19 mouse cellular contexts compared by ENCODE assay signal in the genomic region with DNA sequence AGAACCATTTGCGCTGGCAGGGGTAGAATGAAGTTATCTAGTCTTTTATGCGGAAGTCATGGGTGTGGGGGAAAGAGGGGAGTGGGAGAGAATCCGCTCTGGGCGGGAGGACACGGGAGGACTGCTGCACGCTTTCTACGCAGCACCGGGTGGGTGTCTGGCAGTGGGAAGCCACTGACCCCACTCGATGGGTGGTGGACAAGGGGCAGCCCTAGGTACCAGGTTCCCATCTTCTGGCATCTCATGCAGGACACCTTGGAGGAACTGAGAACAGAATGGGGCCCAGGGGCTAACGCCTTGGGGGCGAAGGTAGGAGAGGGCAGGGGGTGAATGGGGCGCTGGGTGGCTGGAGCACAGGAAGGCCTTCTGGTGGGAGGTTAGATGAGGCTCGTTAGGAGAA.
A peak's percentile ranks its signal among the peaks of the same experiment; 100 is the strongest.
DNase-seq lines count a peak whose midpoint lies in the region; ATAC-seq and TF ChIP-seq lines count a peak whose summit lies in the region.
"Had no signal": no experiment of that assay in that cellular context is flagged by ENCODE, and none has a peak within 500 bp of the region (broad histone marks: within the 10 kb centered on the region; RNA-seq: fewer than 3 reads in every experiment).

No protein-coding gene starts in this region.

- no peak for TF ChIP-seq CTCF in layer of hippocampus, adult 2 months (conservative IDR thresholded peaks at IDR 0.05)

- DNase-seq in forebrain, embryonic 14.5 days (ENCODE audit: low spot score) = no peak
- no peak for DNase-seq in hindbrain, embryonic 10.5 days (ENCODE audit: low spot score)
- DNase-seq in hindbrain, embryonic 14.5 days (ENCODE audit: low spot score) = no peak
- DNase-seq in layer of hippocampus, adult 2 months (ENCODE audit: low spot score in 2 of 2) = no peak
- DNase-seq in layer of hippocampus, postnatal 25 days (ENCODE audit: extremely low spot score in 1 of 2, low spot score in 1 of 2) = no peak
- DNase-seq in neural tube, embryonic 11.5 days (ENCODE audit: low spot score) = no peak
- no peak for DNase-seq in neural tube, embryonic 10.5 days (ENCODE audit: extremely low spot score, low spot score)
- DNase-seq: adrenal gland, postnatal 14 days; cerebellum, adult 11-12 months; cerebellum, adult 9-10 months; cerebellum, postnatal 25 days; forebrain, postnatal 0 days; gastrocnemius, postnatal 14 days had no signal

- H3K36me3 ChIP-seq in forebrain, embryonic 14.5 days (ENCODE audit: control insufficient read depth, insufficient read depth, low read length) = no peaks in the 10 kb centered on the region
- H3K36me3 ChIP-seq in forebrain, embryonic 13.5 days (ENCODE audit: poor library complexity, severe bottlenecking) = no peaks in the 10 kb centered on the region
- no peaks in the 10 kb centered on the region for H3K36me3 ChIP-seq in hindbrain, embryonic 10.5 days
- H3K36me3 ChIP-seq in hindbrain, embryonic 14.5 days (replicated peaks; ENCODE audit: control insufficient read depth, insufficient read depth) = no peaks in the 10 kb centered on the region
- H3K36me3 ChIP-seq in neural tube, embryonic 11.5 days (ENCODE audit: control insufficient read depth, insufficient read depth, low read length) = no peaks in the 10 kb centered on the region
- H3K36me3 ChIP-seq: embryonic facial prominence, embryonic 12.5 days; heart, embryonic 13.5 days had no signal

- peak; percentile 35; the same call in 1 of the 2 replicates for ATAC-seq in forebrain, embryonic 14.5 days
- ATAC-seq in forebrain, embryonic 13.5 days = no peak
- no peak for ATAC-seq in hindbrain, embryonic 14.5 days (ENCODE audit: low FRiP score)
- ATAC-seq in neural tube, embryonic 11.5 days (ENCODE audit: insufficient read depth, low FRiP score, low TSS enrichment) = peak; percentile 23; the same call in 1 of the 2 replicates
- ATAC-seq: activated CD4-positive, CD25-positive, alpha-beta regulatory T cell, adult 4 months; forebrain, postnatal 0 days; intestine, embryonic 16.5 days; Patski had no signal

- no peak overlapping the region for H3K9ac ChIP-seq in forebrain, embryonic 14.5 days (ENCODE audit: low read length)
- no peak overlapping the region for H3K9ac ChIP-seq in forebrain, embryonic 13.5 days
- H3K9ac ChIP-seq in hindbrain, embryonic 14.5 days = no peak overlapping the region
- H3K9ac ChIP-seq in neural tube, embryonic 11.5 days (ENCODE audit: low read length) = no peak overlapping the region
- H3K9ac ChIP-seq: embryonic facial prominence, embryonic 12.5 days; forebrain, postnatal 0 days; heart, embryonic 13.5 days had no signal

- H3K9me3 ChIP-seq in forebrain, embryonic 14.5 days (replicated peaks; ENCODE audit: control insufficient read depth, low read length) = no peaks in the 10 kb centered on the region
- H3K9me3 ChIP-seq in forebrain, embryonic 13.5 days (replicated peaks) = no peaks in the 10 kb centered on the region
- H3K9me3 ChIP-seq in hindbrain, embryonic 10.5 days = no peaks in the 10 kb centered on the region
- H3K9me3 ChIP-seq in hindbrain, embryonic 14.5 days (ENCODE audit: control insufficient read depth, low read length) = no peaks in the 10 kb centered on the region
- H3K9me3 ChIP-seq in neural tube, embryonic 11.5 days (ENCODE audit: control insufficient read depth, low read length) = no peaks in the 10 kb centered on the region
- H3K9me3 ChIP-seq: embryonic facial prominence, embryonic 12.5 days; heart, embryonic 13.5 days had no signal

- 77% methylated on average over 13 of the region's 13 CpGs for WGBS in forebrain, embryonic 14.5 days
- WGBS in forebrain, embryonic 13.5 days = 72% methylated on average over 13 of the region's 13 CpGs
- 80% methylated on average over 13 of the region's 13 CpGs for WGBS in hindbrain, embryonic 10.5 days
- 83% methylated on average over 13 of the region's 13 CpGs for WGBS in hindbrain, embryonic 14.5 days
- WGBS in neural tube, embryonic 11.5 days = 82% methylated on average over 13 of the region's 13 CpGs

- no peaks in the 10 kb centered on the region for H3K27me3 ChIP-seq in forebrain, embryonic 14.5 days (replicated peaks; ENCODE audit: control insufficient read depth, insufficient read depth, low read length)
- no peaks in the 10 kb centered on the region for H3K27me3 ChIP-seq in forebrain, embryonic 13.5 days
- H3K27me3 ChIP-seq in hindbrain, embryonic 10.5 days (ENCODE audit: insufficient read depth, poor library complexity, severe bottlenecking) = no peaks in the 10 kb centered on the region
- H3K27me3 ChIP-seq in hindbrain, embryonic 14.5 days (ENCODE audit: control insufficient read depth, insufficient read depth, low read length) = no peaks in the 10 kb centered on the region
- H3K27me3 ChIP-seq in neural tube, embryonic 11.5 days (ENCODE audit: control insufficient read depth, insufficient read depth, low read length) = no peaks in the 10 kb centered on the region
- H3K27me3 ChIP-seq: heart, embryonic 13.5 days; Patski had no signal

- H3K4me1 ChIP-seq in forebrain, embryonic 14.5 days (ENCODE audit: control insufficient read depth, insufficient read depth, low read length) = no peaks in the 10 kb centered on the region
- H3K4me1 ChIP-seq in forebrain, embryonic 13.5 days = peaks cover 20% of the 10 kb centered on the region
- H3K4me1 ChIP-seq in hindbrain, embryonic 10.5 days (replicated peaks) = peaks cover 25% of the 10 kb centered on the region
- H3K4me1 ChIP-seq in hindbrain, embryonic 14.5 days (replicated peaks; ENCODE audit: control insufficient read depth, insufficient read depth, low read length) = 0 out of 2 replicates have a peak, but pooled peaks cover 6% of the 10 kb centered on the region
- no peaks in the 10 kb centered on the region for H3K4me1 ChIP-seq in neural tube, embryonic 11.5 days (ENCODE audit: control insufficient read depth, insufficient read depth, low read length)

- no peak overlapping the region for H3K27ac ChIP-seq in forebrain, embryonic 14.5 days (ENCODE audit: low read depth, low read length)
- H3K27ac ChIP-seq in forebrain, embryonic 13.5 days = no peak overlapping the region
- peak overlapping the region; percentile 43 for H3K27ac ChIP-seq in hindbrain, embryonic 10.5 days
- H3K27ac ChIP-seq in hindbrain, embryonic 14.5 days = no peak overlapping the region
- peak overlapping the region; percentile 43 for H3K27ac ChIP-seq in layer of hippocampus, adult 2 months
- no peak overlapping the region for H3K27ac ChIP-seq in neural tube, embryonic 11.5 days (ENCODE audit: low read depth, low read length)
- H3K27ac ChIP-seq: embryonic facial prominence, embryonic 12.5 days; heart, embryonic 13.5 days had no signal

- no peak overlapping the region for H3K4me3 ChIP-seq in forebrain, embryonic 14.5 days (ENCODE audit: low read depth, low read length)
- no peak overlapping the region for H3K4me3 ChIP-seq in forebrain, embryonic 13.5 days
- H3K4me3 ChIP-seq in hindbrain, embryonic 10.5 days = no peak overlapping the region
- no peak overlapping the region for H3K4me3 ChIP-seq in hindbrain, embryonic 14.5 days (replicated peaks; ENCODE audit: low read length)
- no peak overlapping the region for H3K4me3 ChIP-seq in layer of hippocampus, adult 2 months
- no peak overlapping the region for H3K4me3 ChIP-seq in neural tube, embryonic 11.5 days (ENCODE audit: low read depth, low read length)
- H3K4me3 ChIP-seq: embryonic facial prominence, embryonic 12.5 days; heart, embryonic 13.5 days had no signal

- no peak overlapping the region for H3K4me2 ChIP-seq in forebrain, embryonic 14.5 days (ENCODE audit: low read length)
- no peak overlapping the region for H3K4me2 ChIP-seq in forebrain, embryonic 13.5 days
- no peak overlapping the region for H3K4me2 ChIP-seq in hindbrain, embryonic 14.5 days (replicated peaks)
- H3K4me2 ChIP-seq in neural tube, embryonic 11.5 days (ENCODE audit: low read depth) = no peak overlapping the region
- H3K4me2 ChIP-seq: embryonic facial prominence, embryonic 12.5 days; heart, embryonic 13.5 days had no signal

Comparison
In these comparisons a context has a peak if more than half of its experiments do, and no peak if none do; other contexts are left out.
1. ATAC-seq: peak in forebrain, embryonic 14.5 days (single experiment) and neural tube, embryonic 11.5 days (single experiment); none in forebrain, embryonic 13.5 days (single experiment) and hindbrain, embryonic 14.5 days (single experiment).
2. H3K27ac ChIP-seq: peak in hindbrain, embryonic 10.5 days (single experiment) and layer of hippocampus, adult 2 months (single experiment); none in forebrain, embryonic 14.5 days (single experiment), forebrain, embryonic 13.5 days (single experiment), hindbrain, embryonic 14.5 days (single experiment) and neural tube, embryonic 11.5 days (single experiment).